ENCODE assay signal across 7 mouse cellular contexts in the genomic region with DNA sequence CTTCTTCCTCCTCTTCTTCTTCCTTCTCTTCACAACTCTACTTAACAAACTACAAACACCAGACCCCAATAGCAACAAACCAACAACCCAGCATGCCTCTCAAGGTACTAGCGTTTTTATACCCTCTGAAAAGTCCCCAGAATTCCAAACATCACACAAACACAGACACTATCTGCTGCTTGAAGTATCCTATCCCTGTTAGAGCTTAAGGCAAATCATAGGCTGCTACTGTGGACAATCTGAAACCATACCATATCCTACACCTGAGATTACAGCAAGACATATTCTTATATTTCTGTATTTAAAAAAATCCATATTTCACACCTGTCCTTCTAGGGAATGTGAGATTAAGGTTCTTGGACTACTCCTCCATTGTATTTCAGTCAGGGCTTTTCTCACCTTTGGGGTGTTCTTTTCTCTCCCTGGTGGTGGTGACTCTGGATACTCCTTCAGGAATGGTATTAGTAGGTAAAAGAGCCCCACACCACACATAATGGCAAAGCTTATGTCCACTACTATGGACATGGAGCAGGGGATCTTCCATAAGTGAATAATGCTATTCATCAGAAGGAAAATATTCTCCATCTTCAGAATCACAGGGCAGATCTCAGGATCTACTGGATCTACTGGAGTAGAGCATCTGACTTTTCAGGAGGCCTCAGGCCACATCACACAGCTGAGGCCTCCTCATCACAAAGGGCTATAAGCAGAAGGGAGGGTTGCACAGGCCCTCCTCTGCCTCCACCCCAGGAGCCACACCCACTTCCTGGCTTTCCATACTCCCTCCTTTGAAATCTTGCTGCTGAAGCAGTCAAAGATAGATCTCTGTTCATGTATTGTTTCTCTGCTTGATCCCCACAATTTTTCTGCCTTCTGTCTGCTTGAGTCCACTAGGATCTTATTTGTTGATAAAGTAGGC. TPM values are rescaled to one million over a fixed set of nuclear protein-coding genes. Genes with fewer than 3 reads are reported as not detected.
A peak's percentile ranks its signal among the peaks of the same experiment; 100 is the strongest.
DNase-seq lines count a peak whose midpoint lies in the region; ATAC-seq lines count a peak whose summit lies in the region.

Gene 4931408C20Rik (minus strand): TSS at position 619 of the 919 bp plus-strand sequence.

- H3K9me3 ChIP-seq in hindbrain, embryonic 13.5 days, result no peaks in the 10 kb centered on the region

- ATAC-seq in hindbrain, embryonic 13.5 days (ENCODE audit: low FRiP score), result peak; percentile 88

- no peak within 1 kb of the TSS for H3K9ac ChIP-seq in hindbrain, embryonic 13.5 days

- no peaks in the 10 kb centered on the region for H3K36me3 ChIP-seq in hindbrain, embryonic 13.5 days

- H3K27ac ChIP-seq in hindbrain, embryonic 13.5 days, result no peak within 1 kb of the TSS

- H3K4me1 ChIP-seq in hindbrain, embryonic 13.5 days (replicated peaks), result no peaks in the 10 kb centered on the region

- H3K4me2 ChIP-seq in hindbrain, embryonic 13.5 days, result no peak within 1 kb of the TSS

- 45% methylated on average over 1 of the region's 1 CpGs for WGBS in hindbrain, embryonic 13.5 days

- no peak within 1 kb of the TSS for H3K4me3 ChIP-seq in hindbrain, embryonic 13.5 days

- H3K27me3 ChIP-seq in hindbrain, embryonic 13.5 days, result no peaks in the 10 kb centered on the region

- peak; percentile 15 for DNase-seq in R1 (ENCODE audit: low read depth, low spot score)
- peak; percentile 8 for DNase-seq in cerebellum, adult 9-11 months
- peak; percentile 0 to 2 for DNase-seq in frontal cortex, postnatal 36 days (ENCODE audit: low spot score in 2 of 2)
- DNase-seq in left cerebral cortex, adult 18-20 months (ENCODE audit: low spot score in 2 of 2), result peak; percentile 10 to 18
- peak; percentile 8 for DNase-seq in lung, postnatal 25 days (ENCODE audit: low spot score)
- peak; percentile 14 for DNase-seq in right cerebral cortex, postnatal 25 days

RNA-seq across cellular contexts. Expression of gene 4931408C20Rik, which starts in this region (rescaled TPM):
- not detected in 2 replicates for polyA plus RNA-seq in hindbrain, embryonic 13.5 days (2015; fragmentation: Nextera tagmentation; extraction: Ambion mirVana)
- total RNA-seq in left cerebral cortex, adult 18-20 months (2021), result not detected

Comparison
In these comparisons a context has a peak if more than half of its experiments do, and no peak if none do; other contexts are left out.
1. Peak in ATAC-seq in hindbrain, embryonic 13.5 days; RNA of the gene not detected or under 1 TPM.
2. Peak in DNase-seq in left cerebral cortex, adult 18-20 months; RNA of the gene not detected or under 1 TPM.